Mouse (Mus musculus): ENCODE data around the gene Mamld1.
A peak's percentile ranks its signal among the peaks of the same experiment; 100 is the strongest.

Gene Mamld1

DNA sequence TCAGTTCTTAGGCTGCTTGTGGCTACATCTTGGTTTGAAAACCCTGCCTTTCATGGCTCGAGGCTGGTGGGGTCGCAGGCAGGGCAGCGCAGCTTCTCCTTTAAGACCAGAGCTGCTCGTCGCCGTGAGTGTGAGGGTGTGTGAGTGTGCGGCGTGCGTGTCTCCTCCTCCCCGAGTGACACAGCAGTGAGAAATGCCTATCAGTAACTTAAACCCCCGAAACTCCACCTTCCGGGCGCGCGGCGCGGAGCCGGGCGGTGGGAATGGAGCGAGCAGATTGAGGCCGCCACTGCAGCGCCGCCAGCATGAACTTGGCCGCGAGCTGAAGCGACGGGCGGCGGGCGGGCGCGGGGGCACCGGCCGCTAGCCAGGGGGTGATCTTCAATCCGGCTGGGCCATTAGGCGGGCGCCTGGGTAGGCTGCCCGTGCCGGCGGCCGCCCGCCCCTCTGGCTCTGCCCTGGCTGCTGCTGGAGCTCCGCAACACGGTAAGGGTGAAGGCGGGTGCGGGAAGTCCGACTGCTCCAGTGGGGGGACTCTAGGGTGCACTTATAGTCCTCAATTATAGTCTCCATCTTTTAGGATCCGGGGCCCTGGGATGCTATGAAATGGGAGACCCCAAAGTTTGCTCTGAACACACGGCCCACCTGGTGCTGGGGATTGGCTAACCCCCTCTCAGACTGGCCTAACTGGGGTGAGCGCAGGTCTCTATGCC is at the start of gene Mamld1:
TSS of gene Mamld1 (plus strand) at position 393 of the 713 bp plus-strand sequence.
- DNase-seq (ENCODE audit: low read depth, low spot score): peak; percentile 37

GRCm38 (mm10) chrX:71024718-71025117 is 25.3 kb upstream of the Mamld1 start:
- DNase-seq (ENCODE audit: low read depth, low spot score): no peak

DNA sequence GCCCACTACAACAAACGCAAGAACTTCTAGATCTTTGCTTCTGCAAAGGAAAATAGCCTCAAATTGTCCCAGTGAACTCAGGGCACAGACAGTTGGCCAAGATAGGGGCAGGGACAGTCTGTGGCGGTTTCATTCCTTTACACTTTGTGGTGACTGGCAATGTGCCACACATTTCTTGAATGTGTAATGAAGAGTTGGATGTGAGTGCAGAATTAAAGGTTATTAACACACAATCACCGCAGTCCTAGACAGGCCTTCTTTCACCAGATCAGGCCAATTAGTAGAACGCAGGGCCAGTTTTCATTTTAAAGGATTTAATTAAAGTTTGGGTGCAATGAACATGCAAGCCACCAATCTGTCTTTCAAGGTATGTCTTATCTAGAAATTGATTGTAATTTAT is 22.0 kb upstream of the Mamld1 start:
- DNase-seq (ENCODE audit: low read depth, low spot score): peak; percentile 13

DNA sequence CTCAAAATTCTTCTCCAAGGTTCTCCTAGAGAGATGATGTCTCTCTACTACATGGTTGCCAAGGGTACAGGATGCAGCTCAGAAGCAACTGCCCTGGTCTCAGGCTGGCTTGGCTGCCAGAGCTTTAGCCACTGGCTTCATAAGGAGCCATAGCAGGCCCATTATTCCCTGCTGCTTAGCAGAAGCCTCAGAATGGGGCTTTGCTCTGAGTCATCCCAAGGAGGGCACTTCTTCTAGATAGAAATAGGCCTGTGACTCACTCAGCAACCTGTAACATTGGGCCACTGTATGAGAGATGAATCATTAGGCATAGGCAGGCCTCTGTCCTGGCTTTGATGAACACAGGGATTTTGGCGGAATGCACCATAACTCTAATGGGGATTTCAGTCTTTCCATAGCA is 21.1 kb upstream of the Mamld1 start:
- peak; percentile 52 for DNase-seq (ENCODE audit: low read depth, low spot score)

DNA sequence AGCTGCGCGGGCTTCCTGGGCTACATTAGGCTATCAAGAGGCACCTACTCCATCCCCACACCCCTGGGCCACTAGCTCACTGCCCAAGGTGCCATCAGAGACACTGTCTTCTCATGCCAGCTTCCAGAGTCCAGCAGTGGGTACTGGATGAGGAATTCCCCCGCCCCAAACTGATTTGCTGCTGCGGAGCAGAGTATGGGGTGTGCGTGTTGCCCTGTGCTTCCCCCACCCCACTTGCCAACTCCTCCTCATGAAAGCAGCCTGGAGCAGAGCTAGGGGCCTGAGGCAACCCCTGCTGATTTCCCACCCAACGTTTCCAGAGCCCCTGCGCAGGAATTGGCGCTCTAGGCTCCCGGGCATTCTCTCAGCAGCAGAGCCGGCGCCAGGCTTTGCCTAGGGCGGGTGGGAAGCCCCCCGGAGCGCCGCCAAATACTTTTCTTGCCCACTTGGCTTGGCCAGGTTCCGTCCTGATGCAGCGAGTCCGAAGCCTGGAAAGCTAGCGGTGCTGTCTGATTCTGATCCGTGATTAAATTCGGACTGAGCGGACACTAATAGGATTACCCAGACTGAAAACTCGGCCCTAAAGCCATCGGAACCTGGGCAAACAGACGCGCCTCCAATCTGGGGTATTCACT is 738 bp downstream of the Mamld1 start:
- DNase-seq (ENCODE audit: low read depth, low spot score): no peak

DNA sequence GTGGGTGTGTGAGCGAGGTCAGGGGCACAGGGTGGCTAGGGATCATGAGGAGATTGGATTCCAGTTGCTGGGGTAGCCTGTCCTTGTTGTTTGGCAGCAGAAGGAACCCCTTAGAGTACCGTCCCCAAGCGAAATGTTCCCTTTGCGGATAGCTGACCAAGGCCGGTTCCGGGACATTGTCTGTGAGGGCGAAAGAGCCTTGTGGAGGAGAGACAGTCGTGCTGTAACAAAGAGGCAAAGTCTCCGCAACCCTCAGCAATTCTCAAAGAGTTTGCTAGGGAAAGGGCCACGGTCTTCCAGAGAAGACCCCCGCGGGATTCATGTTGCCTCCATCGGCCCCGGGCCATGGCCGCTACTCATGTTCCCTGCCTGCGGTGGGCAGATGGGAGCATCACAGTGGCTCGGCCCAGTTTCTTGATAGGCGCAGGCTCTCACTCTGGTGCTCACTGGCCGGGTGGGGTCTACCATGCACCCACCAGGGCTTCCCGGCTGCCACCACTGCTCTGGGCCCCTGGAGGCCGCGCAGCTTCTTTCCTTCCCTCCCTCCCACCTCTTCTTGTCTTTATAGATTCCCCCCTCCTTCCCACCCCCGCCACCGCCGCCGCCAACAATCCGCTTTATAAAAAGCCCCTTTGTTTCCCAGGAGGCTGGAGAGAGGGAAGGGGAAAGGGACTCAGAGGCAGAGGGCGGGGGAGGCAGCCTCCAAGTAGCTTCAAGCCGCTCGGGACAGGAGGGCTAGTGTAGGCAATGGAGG is 1.5 kb downstream of the Mamld1 start:
- no peak for DNase-seq (ENCODE audit: low read depth, low spot score)

- no peak for DNase-seq (ENCODE audit: low read depth, low spot score)
Observed at GRCm38 (mm10) chrX:71052115-71052478, 2.0 kb downstream of the Mamld1 start.

DNA sequence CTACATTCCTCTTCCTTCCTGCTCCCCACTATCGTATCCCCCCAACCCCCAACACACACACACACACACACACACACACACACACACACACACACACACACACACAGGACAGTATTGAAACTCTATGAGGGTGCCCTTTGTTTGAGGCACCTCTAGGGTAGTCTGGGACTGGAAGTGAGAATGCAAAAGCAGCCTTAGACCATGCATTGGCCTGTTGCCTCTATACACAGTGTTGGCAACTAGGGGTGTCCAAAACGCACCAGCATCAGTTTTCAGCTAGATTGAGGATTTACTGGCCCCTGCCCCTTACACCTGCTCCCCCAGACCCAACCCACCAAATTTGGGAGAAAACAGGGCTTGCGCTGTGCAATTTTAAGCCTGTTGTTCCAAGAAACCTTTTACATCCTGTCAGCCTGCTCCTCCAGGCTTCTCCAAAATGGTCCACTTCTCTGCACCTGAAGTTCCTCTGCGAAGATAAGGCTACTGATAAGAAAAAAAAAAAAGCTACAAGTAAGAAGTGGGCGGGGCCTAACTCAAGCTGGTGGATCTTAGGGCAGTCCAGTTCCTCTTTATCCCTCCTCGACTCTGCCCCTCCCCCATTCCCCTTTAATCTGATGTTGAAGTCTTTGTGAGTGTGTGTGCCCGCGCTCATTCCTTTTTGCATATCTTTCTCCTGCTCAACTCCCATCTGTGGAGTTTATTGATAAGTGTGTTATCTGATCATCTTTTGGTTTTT is 2.6 kb downstream of the Mamld1 start:
- DNase-seq (ENCODE audit: low read depth, low spot score): no peak

GRCm38 (mm10) chrX:71053246-71053645 is 3.2 kb downstream of the Mamld1 start:
- no peak for DNase-seq (ENCODE audit: low read depth, low spot score)

GRCm38 (mm10) chrX:71056968-71057367 is 6.9 kb downstream of the Mamld1 start:
- DNase-seq (ENCODE audit: low read depth, low spot score): no peak

GRCm38 (mm10) chrX:71085092-71085807 is 35.2 kb downstream of the Mamld1 start:
- no peak for DNase-seq (ENCODE audit: low read depth, low spot score)

GRCm38 (mm10) chrX:71087370-71088079 is 37.5 kb downstream of the Mamld1 start:
- peak; percentile 67 for DNase-seq (ENCODE audit: low read depth, low spot score)

DNA sequence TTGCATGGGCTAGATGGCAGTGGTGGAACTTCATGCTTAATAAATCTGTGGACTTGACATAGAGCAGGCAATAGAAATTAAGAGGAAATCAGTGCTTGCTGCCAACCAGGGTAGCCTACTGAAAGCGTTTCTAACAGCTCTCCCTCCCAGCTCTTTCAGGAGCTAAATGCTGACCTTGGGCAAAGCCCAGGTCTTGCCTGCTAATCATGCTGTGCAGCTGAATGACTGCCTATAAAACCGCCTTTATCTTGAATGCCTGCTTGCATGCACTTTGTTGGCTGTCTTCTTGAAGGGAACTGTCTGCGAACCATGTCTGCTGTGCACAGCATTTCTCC is 38.0 kb downstream of the Mamld1 start:
- DNase-seq (ENCODE audit: low read depth, low spot score): no peak

- DNase-seq (ENCODE audit: low read depth, low spot score): peak; percentile 26
Observed at GRCm38 (mm10) chrX:71105820-71106219, 55.8 kb downstream of the Mamld1 start.

DNA sequence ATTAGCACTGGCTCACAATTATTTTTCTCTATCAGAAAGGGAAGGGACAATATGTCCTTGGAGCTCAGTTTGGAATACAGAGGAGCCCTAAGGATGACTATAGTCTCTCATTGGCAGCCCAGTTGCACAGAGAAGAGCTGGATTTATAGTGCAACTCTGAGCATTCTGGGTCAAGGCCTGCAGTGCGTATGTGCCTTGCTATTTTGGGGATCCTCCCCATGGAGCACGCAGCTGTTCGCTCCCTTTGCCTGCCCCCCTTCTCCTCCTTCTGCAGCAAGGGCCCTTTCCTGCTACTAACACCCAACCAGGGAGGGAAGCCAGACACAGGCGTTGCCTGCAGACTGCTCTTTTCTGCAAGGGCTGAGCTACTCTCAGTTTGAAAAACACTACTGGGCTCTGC is 56.3 kb downstream of the Mamld1 start:
- no peak for DNase-seq (ENCODE audit: low read depth, low spot score)

GRCm38 (mm10) chrX:71108056-71108735 is 58.1 kb downstream of the Mamld1 start:
- no peak for DNase-seq (ENCODE audit: low read depth, low spot score)

DNA sequence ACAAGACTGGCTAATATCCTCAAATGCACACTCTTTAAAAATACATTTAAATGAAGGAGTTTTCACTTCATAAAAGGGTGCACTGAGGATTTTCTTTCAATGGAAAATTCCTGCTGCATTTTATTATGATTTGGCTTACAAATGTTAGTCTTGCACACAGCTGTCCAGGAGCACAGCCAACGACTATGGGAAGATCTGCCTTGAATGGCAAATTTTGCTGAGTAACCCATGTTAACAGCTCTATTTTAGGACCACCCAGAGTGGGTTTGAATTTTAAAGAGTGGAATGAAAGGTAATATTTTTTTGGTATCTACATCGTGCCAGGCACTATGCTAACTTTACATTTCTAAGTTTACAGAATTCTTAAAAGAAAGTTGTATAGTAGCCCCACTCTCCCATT is 60.3 kb downstream of the Mamld1 start:
- DNase-seq (ENCODE audit: low read depth, low spot score): no peak

DNA sequence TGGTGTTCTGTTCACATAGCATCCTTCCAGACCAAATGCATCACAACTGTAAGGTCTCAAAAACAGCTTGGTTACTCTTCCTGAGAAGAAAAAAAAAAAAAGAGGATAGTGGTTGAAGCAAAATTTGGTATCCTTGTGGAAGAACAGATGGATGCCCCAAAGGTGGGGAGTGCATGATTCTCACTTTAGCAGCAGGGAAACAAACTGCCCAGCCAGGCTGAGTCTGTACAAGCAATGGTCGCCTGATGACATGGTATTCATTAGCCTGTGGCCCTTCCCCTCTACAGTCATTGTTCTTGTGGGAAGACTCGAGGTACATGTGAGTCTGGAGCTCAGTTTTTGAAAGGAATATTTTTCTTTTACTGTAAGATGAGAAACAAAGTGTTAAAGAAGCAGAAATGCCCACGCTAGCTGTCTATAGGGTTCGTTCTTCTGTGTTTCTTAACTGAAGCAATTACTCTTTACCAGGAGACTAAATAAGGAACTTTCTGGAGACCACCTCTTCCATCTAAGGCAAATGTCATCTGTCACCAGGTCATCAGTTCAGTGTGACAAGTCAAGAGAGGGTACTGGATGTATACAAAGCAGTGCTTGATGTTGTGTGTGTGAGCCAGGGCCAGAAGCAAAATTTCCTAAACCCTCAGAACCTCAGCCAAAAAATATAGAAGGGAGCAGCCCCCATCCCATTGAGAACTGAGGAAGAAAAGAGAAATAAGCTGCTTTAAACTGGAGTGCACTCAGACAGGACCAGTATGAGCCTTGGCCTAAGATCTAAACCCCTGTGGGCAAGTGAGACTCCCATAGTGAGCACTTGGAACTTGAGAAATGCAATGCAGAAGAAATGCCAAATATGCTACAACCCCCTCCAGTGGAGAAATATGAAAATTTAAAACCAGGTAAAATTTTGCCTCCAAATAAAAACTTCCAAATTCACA is 72.6 kb downstream of the Mamld1 start:
- DNase-seq (ENCODE audit: low read depth, low spot score): no peak

DNA sequence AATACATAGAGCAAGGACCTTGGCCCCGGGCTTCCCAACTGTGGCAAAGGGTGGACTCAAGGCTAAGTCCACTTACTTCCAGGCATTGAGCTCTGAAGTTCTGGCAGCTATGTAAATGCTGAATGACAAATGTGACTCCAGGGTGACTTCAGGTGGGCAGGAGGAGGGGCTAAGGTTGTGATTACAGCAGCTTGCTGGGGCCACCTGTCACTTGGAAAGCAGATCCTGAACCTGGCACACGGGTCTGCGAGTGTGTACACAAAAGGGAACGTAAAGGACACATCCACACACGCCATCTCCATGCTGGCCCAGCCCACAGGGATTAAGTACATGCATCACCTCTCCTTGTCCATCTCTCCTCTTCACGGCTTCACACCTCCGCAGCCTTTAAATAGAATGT is 75.0 kb downstream of the Mamld1 start:
- no peak for DNase-seq (ENCODE audit: low read depth, low spot score)

Measured in 3T3-L1 (cell line).